Mouse (Mus musculus) brain, embryonic 14.5 days (tissue): ENCODE results near the gene Cdk5rap3.

Experiments used
- CTCF ChIP-seq: fragments of 200-500 bp; IDR thresholded peaks from 2 replicates; pipeline ENCODE4 v1.5.1; 2012; ENCODE audit warnings: inconsistent platforms, mild to moderate bottlenecking, moderate library complexity, borderline replicate concordance; ENCODE audit not compliant: insufficient read depth, insufficient read length; ENCODE audit errors: extremely low read depth
- POLR2A ChIP-seq: fragments of 200-500 bp; IDR thresholded peaks from 2 replicates; pipeline ENCODE4 v1.6.1; 2012; ENCODE audit warnings: mild to moderate bottlenecking, inconsistent platforms, borderline replicate concordance; ENCODE audit not compliant: poor library complexity, insufficient read depth, insufficient read length, severe bottlenecking; ENCODE audit errors: extremely low read depth

DNA sequence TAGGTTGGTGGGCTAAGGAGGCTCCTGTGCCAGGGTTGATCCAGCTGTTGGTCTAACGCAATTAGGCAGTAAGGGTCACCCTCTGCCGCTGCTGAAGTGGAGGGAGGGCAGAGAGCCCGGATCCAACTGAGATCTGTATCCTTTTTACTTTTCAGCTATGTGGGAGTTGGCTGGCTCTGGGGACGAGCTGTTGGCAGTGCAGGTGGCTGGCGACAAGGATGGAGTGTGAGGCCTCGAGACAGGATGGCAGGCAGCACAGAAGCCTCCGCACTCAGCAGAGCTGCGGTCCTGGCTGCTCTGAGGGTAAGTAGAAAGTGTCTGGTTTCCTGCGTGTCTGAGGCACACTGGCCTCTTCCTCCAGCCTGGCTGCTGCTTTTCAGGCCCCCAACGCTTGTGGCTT lies 36.1 kb upstream of the Cdk5rap3 start:
- no peak for TF ChIP-seq POLR2A
- TF ChIP-seq CTCF, result no peak
